Mouse (Mus musculus): ENCODE measurements around the gene Kcnv2.

GRCm38 (mm10) chr19:27346501-27346900 is 24.1 kb downstream of the Kcnv2 start:
- TF ChIP-seq POLR2A (IDR thresholded peaks at IDR 0.05; ENCODE audit: low read depth, low read length): no peak
- no peak for TF ChIP-seq CTCF (IDR thresholded peaks at IDR 0.05; ENCODE audit: extremely low read depth, insufficient read depth, insufficient read length, insufficient replicate concordance)

Data from spleen, adult 2 months (tissue).